Mouse (Mus musculus) right cerebral cortex, postnatal 14 days (tissue): Measurements from ENCODE around the gene Ric3.
A peak's percentile ranks its signal among the peaks of the same experiment; 100 is the strongest.

Experiments
- DNase-seq: peaks from one replicate; pipeline ENCODE4 v3.0.0; 2022

The Ric3 gene

DNA sequence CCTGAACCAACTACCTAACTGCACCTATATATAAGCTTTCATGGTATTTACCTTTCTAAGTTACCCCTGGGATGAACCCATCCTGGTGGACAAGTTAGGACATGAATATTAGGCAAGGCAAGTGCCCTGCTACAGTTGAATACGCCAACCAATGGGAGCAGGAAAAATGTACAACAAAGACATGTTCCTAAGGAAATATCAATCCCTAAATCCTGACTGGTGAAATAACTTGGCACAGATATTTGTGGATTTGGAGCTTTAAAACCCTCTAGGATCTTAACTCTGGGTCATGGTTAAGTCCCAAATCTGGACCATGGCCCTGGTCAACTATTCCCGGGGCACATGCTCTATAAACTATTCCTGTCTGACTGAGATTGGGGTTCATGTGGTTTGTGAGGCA, 37.3 kb downstream of the Ric3 start:
- DNase-seq: no peak

- no peak for DNase-seq
Measured at GRCm38 (mm10) chr7:109039445-109039844, 43.7 kb downstream of the Ric3 start.

GRCm38 (mm10) chr7:109038987-109039386, 44.1 kb downstream of the Ric3 start:
- DNase-seq: no peak

GRCm38 (mm10) chr7:109038121-109038735, 44.9 kb downstream of the Ric3 start:
- DNase-seq: no peak

GRCm38 (mm10) chr7:109032054-109032453, 51.1 kb downstream of the Ric3 start:
- DNase-seq: no peak

- DNase-seq: no peak
Measured at GRCm38 (mm10) chr7:109031331-109031730, 51.8 kb downstream of the Ric3 start.

- DNase-seq: no peak
Measured at GRCm38 (mm10) chr7:109029961-109030465, 53.1 kb downstream of the Ric3 start.

GRCm38 (mm10) chr7:109028204-109028603, 54.9 kb downstream of the Ric3 start:
- peak; percentile 55 for DNase-seq

DNA sequence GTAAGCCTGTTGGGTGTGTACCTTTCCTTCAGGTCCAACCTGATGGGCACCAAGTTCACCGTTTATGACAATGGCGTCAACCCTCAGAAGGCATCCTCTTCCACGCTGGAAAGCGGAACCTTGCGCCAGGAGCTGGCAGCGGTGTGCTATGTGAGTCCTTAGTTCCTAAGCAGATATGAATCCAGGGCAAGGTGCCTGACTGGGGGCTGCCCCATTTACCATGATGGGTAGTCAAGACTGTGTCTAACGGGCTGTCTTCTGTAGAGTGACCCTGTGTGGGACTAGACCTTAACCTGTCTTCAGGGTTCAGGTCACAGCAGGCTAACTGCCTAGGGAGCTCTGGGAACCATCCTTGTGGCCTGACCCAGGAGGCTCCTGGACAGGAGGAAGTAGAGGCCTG, 55.4 kb downstream of the Ric3 start:
- DNase-seq: no peak

DNA sequence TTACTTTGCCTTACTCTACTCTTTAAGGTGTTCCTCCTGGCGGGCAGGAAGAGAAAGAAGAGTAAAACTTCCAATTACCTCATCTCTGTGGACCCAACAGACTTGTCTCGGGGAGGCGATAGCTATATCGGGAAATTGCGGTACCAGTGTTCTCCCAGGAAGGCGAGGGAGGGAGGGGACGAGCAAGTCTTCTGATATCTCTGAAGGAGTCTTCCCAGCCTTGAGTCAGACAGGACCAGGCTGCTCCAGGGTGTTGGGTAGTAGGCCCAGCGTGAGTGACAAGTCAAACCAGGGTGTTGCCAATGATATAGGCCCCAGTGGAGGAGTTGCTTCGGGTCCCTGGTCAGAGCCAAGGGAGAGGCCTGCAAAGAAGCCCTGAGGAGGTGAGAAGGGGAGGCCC, 56.2 kb downstream of the Ric3 start:
- DNase-seq: no peak

DNA sequence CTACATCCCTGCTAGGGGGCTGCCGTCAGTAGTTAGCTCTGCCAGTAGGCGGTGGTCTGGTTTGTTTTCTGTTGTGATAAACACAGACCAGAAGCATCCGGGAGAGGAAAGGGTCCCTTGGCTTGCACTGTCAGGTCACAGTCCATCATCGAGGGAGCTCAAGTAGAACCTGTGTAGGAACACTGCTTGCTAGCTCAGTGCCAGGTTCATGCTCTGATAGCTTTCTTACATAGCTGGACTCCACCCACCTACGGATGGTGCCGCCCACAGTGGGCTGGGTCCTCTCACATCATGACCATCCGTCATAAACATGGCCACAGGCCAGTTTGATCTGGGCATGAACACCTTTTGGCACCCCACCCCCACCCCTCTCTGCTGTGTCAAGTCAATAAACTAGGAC, 57.4 kb downstream of the Ric3 start:
- DNase-seq: no peak

DNA sequence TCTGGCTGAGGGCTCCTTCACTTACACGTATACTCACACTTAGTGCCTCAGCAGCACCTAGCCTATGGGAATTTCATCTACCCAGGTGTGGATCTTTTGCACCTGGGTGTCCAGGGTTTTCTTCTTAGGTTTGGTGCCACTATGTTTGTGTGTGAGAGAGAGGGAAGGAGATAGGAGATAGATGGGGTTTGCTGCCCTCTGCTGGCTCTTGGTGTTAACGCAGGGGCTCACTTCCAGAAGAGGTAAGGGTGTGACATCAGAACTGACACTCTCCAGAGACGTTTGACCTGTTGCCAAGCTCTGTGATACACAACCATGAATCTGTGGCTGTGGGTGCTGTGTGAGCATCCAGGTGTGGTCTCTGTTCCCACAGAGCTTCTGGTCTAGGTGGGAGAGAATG, 61.7 kb downstream of the Ric3 start:
- peak; percentile 78 for DNase-seq

GRCm38 (mm10) chr7:109019243-109019642, 63.9 kb downstream of the Ric3 start:
- no peak for DNase-seq

- no peak for DNase-seq
Measured at GRCm38 (mm10) chr7:109016378-109016923, 66.7 kb downstream of the Ric3 start.

DNA sequence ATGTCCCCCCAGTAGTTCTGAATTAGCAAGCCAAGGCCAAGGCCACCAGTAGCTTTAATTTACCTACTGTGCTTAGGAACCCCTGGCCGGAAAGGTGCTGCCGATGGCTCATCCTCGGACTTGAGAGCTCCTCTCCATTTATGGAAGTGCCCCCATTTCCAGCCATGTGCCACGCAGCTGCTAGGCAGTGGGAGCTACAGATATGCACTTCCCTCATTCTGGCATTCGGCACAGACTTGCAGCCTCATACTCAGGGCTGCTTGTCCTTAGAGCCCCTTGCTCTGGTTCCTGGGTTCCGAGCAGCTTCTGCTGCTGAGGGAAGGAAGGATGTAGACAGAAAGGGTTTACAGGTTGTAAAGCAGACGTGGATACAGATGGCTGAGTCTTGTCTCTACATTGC, 68.3 kb downstream of the Ric3 start:
- no peak for DNase-seq

GRCm38 (mm10) chr7:109012998-109013625, 70.0 kb downstream of the Ric3 start:
- no peak for DNase-seq

DNA sequence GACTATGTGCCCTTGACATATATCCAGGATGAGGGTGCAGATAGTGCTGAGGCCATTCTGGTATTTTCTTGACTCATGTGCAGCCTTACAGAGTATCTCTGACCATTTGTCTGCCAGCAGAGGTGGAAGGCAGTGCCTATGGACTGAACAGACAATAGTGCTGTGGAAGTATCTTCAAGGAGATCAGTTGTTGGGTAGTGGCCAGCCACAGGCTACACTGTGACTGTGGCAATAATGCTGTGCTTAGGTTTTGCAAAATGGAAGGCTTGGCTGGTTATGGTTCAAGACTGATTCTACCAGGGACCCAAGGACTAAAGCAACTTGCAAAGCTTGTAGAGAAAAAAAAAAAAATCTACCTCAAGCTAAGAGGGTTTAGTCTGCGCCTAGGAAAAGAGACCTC, 70.6 kb downstream of the Ric3 start:
- DNase-seq: no peak

GRCm38 (mm10) chr7:109011596-109012180, 71.4 kb downstream of the Ric3 start:
- DNase-seq: peak; percentile 60

- DNase-seq: peak; percentile 64
Measured at GRCm38 (mm10) chr7:109010720-109011595, 72.2 kb downstream of the Ric3 start.

DNA sequence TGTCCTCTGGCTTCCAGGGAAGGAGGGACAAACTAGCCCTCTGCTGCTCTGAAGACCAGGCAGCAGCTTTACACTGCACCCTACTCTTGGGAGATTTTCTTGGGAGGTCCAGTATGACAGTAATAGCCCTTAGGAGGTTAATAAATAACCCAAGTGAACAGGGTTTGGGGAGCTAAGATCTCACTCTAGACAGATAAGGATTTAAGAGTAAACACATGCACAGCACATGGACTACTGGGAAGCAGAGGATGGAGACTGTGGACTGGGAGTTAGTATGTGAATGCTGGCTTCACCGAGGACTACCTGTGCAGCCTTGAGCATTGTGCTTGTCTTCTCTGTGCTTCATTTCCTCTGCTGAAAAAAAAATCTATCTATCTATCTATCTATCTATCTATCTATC, 73.9 kb downstream of the Ric3 start:
- no peak for DNase-seq

- DNase-seq: no peak
Measured at GRCm38 (mm10) chr7:109003653-109004052, 79.5 kb downstream of the Ric3 start.

DNA sequence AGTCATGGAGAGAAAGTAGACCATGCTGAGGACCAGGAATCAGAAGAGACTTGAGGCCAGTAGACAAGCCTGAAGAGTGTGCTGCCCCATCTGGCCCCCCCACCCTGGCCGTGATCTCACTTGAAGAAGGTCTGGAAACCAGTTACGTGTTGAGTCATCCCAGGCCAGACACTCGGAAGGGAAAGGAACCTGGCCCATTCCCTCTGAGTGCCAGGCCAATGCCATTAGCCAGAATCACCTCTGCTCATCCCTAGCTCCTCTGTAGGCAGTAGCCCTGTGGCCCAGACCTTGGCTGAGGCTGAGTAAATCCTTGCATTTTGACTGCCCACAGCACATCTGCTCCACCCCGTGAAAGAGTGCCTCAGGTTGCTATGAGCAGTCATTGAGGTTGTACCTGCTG, 81.2 kb downstream of the Ric3 start:
- no peak for DNase-seq

- no peak for DNase-seq
Measured at GRCm38 (mm10) chr7:109000315-109000954, 82.7 kb downstream of the Ric3 start.
